12 mouse cellular contexts compared by ENCODE assay signal in the genomic region with DNA sequence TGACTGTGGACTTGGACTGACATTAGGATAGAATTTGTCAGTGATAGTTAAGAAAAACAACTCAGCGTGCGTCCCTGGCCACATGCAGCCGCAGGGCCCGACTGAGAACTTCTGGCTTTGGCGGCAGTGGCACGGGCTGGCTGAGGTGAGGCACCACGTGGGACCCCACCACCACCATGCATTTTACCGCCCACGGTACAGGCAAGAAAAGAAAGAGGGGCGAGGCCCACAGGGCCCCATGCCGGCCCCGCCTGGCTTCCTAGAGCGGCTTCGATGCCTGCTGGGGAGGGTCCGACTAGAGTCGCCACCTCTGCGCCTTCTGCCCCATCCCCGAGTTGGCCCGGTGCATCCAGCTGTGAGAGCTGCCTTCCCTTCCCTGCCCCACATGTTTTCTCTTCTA.
"Had no signal": no experiment of that assay in that cellular context is flagged by ENCODE, and none has a peak within 500 bp of the region (broad histone marks: within the 10 kb centered on the region; RNA-seq: fewer than 3 reads in every experiment).

No protein-coding gene starts in this region.

- H3K36me3 ChIP-seq: limb, embryonic 13.5 days; midbrain, embryonic 12.5 days; neural tube, embryonic 15.5 days had no signal

- H3K9ac ChIP-seq: limb, embryonic 13.5 days; liver, embryonic 14.5 days; midbrain, embryonic 12.5 days; neural tube, embryonic 15.5 days had no signal

- H3K9me3 ChIP-seq: limb, embryonic 13.5 days; midbrain, embryonic 12.5 days; neural tube, embryonic 15.5 days had no signal

- H3K4me1 ChIP-seq: limb, embryonic 13.5 days; midbrain, embryonic 12.5 days; neural tube, embryonic 15.5 days had no signal

- H3K4me3 ChIP-seq: left cerebral cortex, adult 2 months; limb, embryonic 13.5 days; midbrain, embryonic 12.5 days; myocyte; neural tube, embryonic 15.5 days had no signal

- H3K27ac ChIP-seq: left cerebral cortex, adult 2 months; limb, embryonic 13.5 days; liver, embryonic 14.5 days; midbrain, embryonic 12.5 days; neural tube, embryonic 15.5 days had no signal

- DNase-seq: kidney, adult 8-10 months; kidney, postnatal 25 days; lung, adult 18-20 months; spleen, adult 18-20 months; thymus, adult 18-20 months; thymus, postnatal 14 days had no signal

- H3K27me3 ChIP-seq: limb, embryonic 13.5 days; midbrain, embryonic 12.5 days; neural tube, embryonic 15.5 days had no signal
